9 mouse cellular contexts compared by ENCODE assay signal in genomic region chr15:79723439-79723838, GRCm38 (mm10). TPM values are rescaled to one million over a fixed set of nuclear protein-coding genes. Genes with fewer than 3 reads are reported as not detected.
DNase-seq lines count a peak whose midpoint lies in the region; ATAC-seq lines count a peak whose summit lies in the region.
"Had no signal": no experiment of that assay in that cellular context is flagged by ENCODE, and none has a peak within 500 bp of the region (broad histone marks: within the 10 kb centered on the region; RNA-seq: fewer than 3 reads in every experiment).

No protein-coding gene starts in this region.

- H3K27me3 ChIP-seq in liver, embryonic 12.5 days (replicated peaks), result no peaks in the 10 kb centered on the region
- H3K27me3 ChIP-seq: stomach, embryonic 15.5 days had no signal

- H3K4me1 ChIP-seq in liver, embryonic 12.5 days, result no peaks in the 10 kb centered on the region
- H3K4me1 ChIP-seq: stomach, embryonic 15.5 days had no signal

- H3K36me3 ChIP-seq in liver, embryonic 12.5 days, result peaks cover 88% of the 10 kb centered on the region

- no peak overlapping the region for H3K4me3 ChIP-seq in liver, embryonic 12.5 days
- H3K4me3 ChIP-seq: stomach, embryonic 15.5 days had no signal

- intact Hi-C loops in heart, postnatal 10 days (cut with DNase I), result no loop called here

- WGBS in liver, embryonic 12.5 days (ENCODE audit: insufficient replicate concordance), result 44% methylated on average over 1 of the region's 1 CpGs

- ATAC-seq in liver, embryonic 12.5 days, result no peak

- DNase-seq in cerebellum, postnatal 10 days, result peak; percentile 72 to 76
- DNase-seq in cerebellum, adult 8-10 months, result no peak
- peak; percentile 29 for DNase-seq in liver
- DNase-seq in adrenal gland, postnatal 36 days, result peak; percentile 49 to 59
- peak; percentile 66 to 75 for DNase-seq in heart, postnatal 10 days
- DNase-seq in lung, postnatal 36 days, result peak; percentile 62
- DNase-seq in testis, postnatal 10 days (ENCODE audit: low spot score), result peak; percentile 62

- no peak overlapping the region for H3K9ac ChIP-seq in liver, embryonic 12.5 days
- H3K9ac ChIP-seq: stomach, embryonic 15.5 days had no signal

- H3K27ac ChIP-seq in liver, embryonic 12.5 days, result no peak overlapping the region
- H3K27ac ChIP-seq: stomach, embryonic 15.5 days had no signal

- no peaks in the 10 kb centered on the region for H3K9me3 ChIP-seq in liver, embryonic 12.5 days (replicated peaks)
- H3K9me3 ChIP-seq: stomach, embryonic 15.5 days had no signal

- no peak overlapping the region for H3K4me2 ChIP-seq in liver, embryonic 12.5 days
- H3K4me2 ChIP-seq: stomach, embryonic 15.5 days had no signal

RNA-seq across cellular contexts. Expression of gene Sun2, which starts 18.9 kb away (rescaled TPM):
- 1.6 and 2.9 TPM in 2 replicates for polyA plus RNA-seq in liver, embryonic 12.5 days (2016; fragmentation: Nextera tagmentation; extraction: Ambion mirVana)
- total RNA-seq in adrenal gland, postnatal 36 days (2021), result 10 to 100 TPM; 58.1 to 61.0 TPM
- 10 to 100 TPM; 69.7 to 71.8 TPM for total RNA-seq in heart, postnatal 10 days (2021)

RNA-seq across cellular contexts. Expression of gene Gtpbp1, which starts 32.8 kb away (rescaled TPM):
- 48.3 and 50.0 TPM in 2 replicates for polyA plus RNA-seq in liver, embryonic 12.5 days (2016; fragmentation: Nextera tagmentation; extraction: Ambion mirVana)
- 10 to 100 TPM; 25.8 to 27.2 TPM for total RNA-seq in adrenal gland, postnatal 36 days (2021)
- total RNA-seq in heart, postnatal 10 days (2021), result 10 to 100 TPM; 36.1 to 37.8 TPM

RNA-seq across cellular contexts. Expression of gene Josd1, which starts 35.7 kb away (rescaled TPM):
- polyA plus RNA-seq in liver, embryonic 12.5 days (2016; fragmentation: Nextera tagmentation; extraction: Ambion mirVana), result 37.7 and 38.3 TPM in 2 replicates
- 10 to 100 TPM; 33.8 to 36.4 TPM for total RNA-seq in adrenal gland, postnatal 36 days (2021)
- 10 to 100 TPM; 29.3 to 30.1 TPM for total RNA-seq in heart, postnatal 10 days (2021)

RNA-seq across cellular contexts. Expression of gene Tomm22, which starts 52.8 kb away (rescaled TPM):
- polyA plus RNA-seq in liver, embryonic 12.5 days (2016; fragmentation: Nextera tagmentation; extraction: Ambion mirVana), result 209 and 217 TPM in 2 replicates
- 100 to 1,000 TPM; 110 to 112 TPM for total RNA-seq in adrenal gland, postnatal 36 days (2021)
- 100 to 1,000 TPM; 146 to 154 TPM for total RNA-seq in heart, postnatal 10 days (2021)

RNA-seq across cellular contexts. Expression of gene Dnal4, which starts 54.2 kb away (rescaled TPM):
- polyA plus RNA-seq in liver, embryonic 12.5 days (2016; fragmentation: Nextera tagmentation; extraction: Ambion mirVana), result 13.5 and 14.0 TPM in 2 replicates
- 10 to 100 TPM; 19.5 to 22.9 TPM for total RNA-seq in adrenal gland, postnatal 36 days (2021)
- 10 to 100 TPM; 20.2 to 22.9 TPM for total RNA-seq in heart, postnatal 10 days (2021)
